Mouse (Mus musculus) kidney, adult 2 months (tissue): ENCODE data around the gene Flnc. TPM values are rescaled to one million over a fixed set of nuclear protein-coding genes. Genes with fewer than 3 reads are reported as not detected.

ENCODE experiments used
- DNase-seq: peaks from one replicate; pipeline ENCODE4 v3.0.0; 2021
- H3K27ac ChIP-seq: fragments of 200-500 bp; 2 replicates; pipeline ENCODE4 v1.5.1; 2012; ENCODE audit warnings: low read depth, low read length, control low read depth, inconsistent platforms; ENCODE audit not compliant: insufficient read depth
- H3K27me3 ChIP-seq: fragments of 200-500 bp; replicated peaks from 2 replicates; pipeline ENCODE4 v1.6.1; 2012; ENCODE audit warnings: mild to moderate bottlenecking, moderate library complexity, low read length, inconsistent platforms; ENCODE audit not compliant: control insufficient read depth, insufficient read depth
- H3K36me3 ChIP-seq: fragments of 200-500 bp; 2 replicates; pipeline ENCODE4 v1.6.1; 2012; ENCODE audit warnings: mild to moderate bottlenecking, moderate library complexity, low read length, inconsistent platforms; ENCODE audit not compliant: control insufficient read depth, insufficient read depth
- H3K4me1 ChIP-seq: fragments of 200-500 bp; 2 replicates; pipeline ENCODE4 v1.6.1; 2011; ENCODE audit warnings: low read length; ENCODE audit not compliant: control insufficient read depth, insufficient read depth
- H3K4me3 ChIP-seq: fragments of 200-500 bp; 2 replicates; pipeline ENCODE4 v1.5.1; 2011; ENCODE audit warnings: mild to moderate bottlenecking, low read depth, low read length, control low read depth; ENCODE audit not compliant: insufficient read depth
- CTCF ChIP-seq: fragments of 200-500 bp; conservative IDR thresholded peaks from 2 replicates; pipeline ENCODE4 v1.5.1; 2011; ENCODE audit warnings: low read depth, mild to moderate bottlenecking, control low read depth, low read length, moderate library complexity, mixed read lengths; ENCODE audit not compliant: insufficient read depth, insufficient read length
- POLR2A ChIP-seq: fragments of 200-500 bp; IDR thresholded peaks from one replicate; pipeline ENCODE4 v1.6.1; 2011; ENCODE audit warnings: low read depth, low read length, control low read depth
- WGBS: fragments of 180-500 bp; shearing (Covaris S2); methylation state at CpG from one replicate; pipeline ENCODE4 v1.1.7; 2018; 5-methylcytosine and 5-hydroxymethylcytosine counted together
- polyA plus RNA-seq: library from polyadenylated mRNA; depleted of rRNA; stranded (reverse); fragments of >200 nt; gene quantifications from 2 replicates; pipeline ENCODE4 v1.2.3, GENCODE M21; 2012

The Flnc gene
- polyA plus RNA-seq, 1 experiment, result 2.6 TPM

DNA sequence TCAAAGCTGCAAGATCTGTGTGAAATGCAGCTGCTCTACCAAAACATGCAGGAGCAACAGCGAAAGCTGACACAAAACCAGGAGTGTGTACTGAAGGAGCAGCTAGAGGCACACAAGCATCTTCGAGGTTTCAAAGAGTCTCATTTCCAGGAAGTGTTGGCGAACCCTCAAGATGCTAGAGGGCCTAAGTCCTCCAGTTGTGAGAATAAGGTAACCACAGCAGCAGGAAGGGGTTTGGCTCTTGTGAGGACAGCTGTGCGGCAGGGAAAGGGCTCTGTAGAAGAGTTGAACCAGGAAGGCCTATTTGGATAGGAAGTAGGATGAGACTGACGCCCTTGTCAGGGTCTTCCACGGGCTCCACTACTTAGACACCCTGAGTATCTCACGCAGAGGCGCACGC, 17.6 kb upstream of the Flnc start:
- no peak for DNase-seq
- Histone ChIP-seq H3K27me3 (no peaks in the 10 kb centered on the region), H3K36me3 (no peaks in the 10 kb centered on the region), H3K4me1 (no peaks in the 10 kb centered on the region), H3K4me3 (no peak overlapping the region), H3K27ac (no peak overlapping the region)
- 81% methylated on average over 9 of the region's 9 CpGs for WGBS
- TF ChIP-seq CTCF (no peak), POLR2A (no peak)

DNA sequence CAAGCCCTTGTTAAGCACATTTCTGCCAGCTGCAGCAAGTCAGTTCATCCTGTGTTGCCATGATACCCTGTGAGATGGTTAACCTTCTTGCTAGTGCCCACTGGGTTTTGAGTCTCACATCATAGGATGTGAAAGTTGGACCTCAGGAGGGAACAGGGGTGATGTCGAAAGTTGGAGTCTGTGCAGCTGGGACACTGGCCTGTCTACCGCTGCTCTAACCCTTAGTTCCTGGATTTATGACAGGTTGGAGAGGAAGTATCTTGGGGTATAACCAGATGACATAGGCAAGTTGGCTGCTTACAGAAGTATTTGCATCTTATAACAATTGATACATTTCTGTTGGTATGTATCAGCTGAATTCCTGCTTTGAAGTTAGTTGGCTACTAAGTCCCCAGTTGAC, 12.5 kb upstream of the Flnc start:
- Histone ChIP-seq H3K4me1 (no peaks in the 10 kb centered on the region), H3K27ac (no peak overlapping the region), H3K4me3 (no peak overlapping the region), H3K27me3 (no peaks in the 10 kb centered on the region), H3K36me3 (no peaks in the 10 kb centered on the region)
- no peak for TF ChIP-seq CTCF
- TF ChIP-seq POLR2A, result no peak
- DNase-seq, result no peak
- 79% methylated on average over 2 of the region's 2 CpGs for WGBS

DNA sequence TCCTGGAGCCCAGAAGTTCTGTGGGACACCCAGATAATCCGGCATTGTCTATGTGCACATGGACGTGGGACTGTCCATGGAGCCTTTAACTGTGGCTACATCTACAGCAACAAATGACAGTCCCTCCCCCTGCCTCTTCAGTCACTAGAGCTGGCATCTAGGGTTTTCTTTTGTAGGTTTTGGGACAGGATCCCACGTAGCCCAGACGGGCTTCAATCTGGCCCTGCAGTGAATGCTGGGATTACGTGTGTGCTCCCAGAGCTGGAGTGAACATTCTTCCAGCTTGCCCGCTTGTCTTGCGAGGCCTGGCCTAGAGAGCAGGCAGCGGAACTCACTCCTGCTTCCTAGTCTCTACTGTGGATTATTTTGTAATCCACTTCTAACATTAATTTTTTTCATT, 7.9 kb upstream of the Flnc start:
- TF ChIP-seq POLR2A, result no peak
- no peak for DNase-seq
- H3K4me1 ChIP-seq, result no peaks in the 10 kb centered on the region
- 94% methylated on average over 8 of the region's 8 CpGs for WGBS
- H3K27me3 ChIP-seq, result no peaks in the 10 kb centered on the region
- no peaks in the 10 kb centered on the region for H3K36me3 ChIP-seq
- H3K27ac ChIP-seq, result no peak overlapping the region
- H3K4me3 ChIP-seq, result no peak overlapping the region

DNA sequence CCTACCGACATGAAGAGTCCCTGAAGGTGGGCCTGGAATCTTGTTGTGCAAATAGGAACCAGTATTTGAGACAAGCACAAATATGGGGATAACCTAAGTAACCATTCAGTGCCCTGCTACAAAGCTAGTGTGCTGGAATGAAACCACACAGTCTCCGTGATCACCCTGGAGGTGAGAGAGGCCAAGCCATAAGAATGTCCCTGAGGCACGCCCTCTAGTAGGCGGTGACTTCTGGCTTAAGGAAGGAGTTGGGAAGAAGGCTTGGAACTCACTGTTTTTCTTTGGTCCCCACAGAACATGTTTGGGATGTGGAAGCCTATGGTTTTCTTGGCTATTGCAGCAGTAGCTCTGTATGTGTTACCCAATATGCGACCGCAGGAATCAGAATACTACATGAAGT, 6.7 kb upstream of the Flnc start:
- no peak overlapping the region for H3K27ac ChIP-seq
- 79% methylated on average over 6 of the region's 6 CpGs for WGBS
- no peak for DNase-seq

DNA sequence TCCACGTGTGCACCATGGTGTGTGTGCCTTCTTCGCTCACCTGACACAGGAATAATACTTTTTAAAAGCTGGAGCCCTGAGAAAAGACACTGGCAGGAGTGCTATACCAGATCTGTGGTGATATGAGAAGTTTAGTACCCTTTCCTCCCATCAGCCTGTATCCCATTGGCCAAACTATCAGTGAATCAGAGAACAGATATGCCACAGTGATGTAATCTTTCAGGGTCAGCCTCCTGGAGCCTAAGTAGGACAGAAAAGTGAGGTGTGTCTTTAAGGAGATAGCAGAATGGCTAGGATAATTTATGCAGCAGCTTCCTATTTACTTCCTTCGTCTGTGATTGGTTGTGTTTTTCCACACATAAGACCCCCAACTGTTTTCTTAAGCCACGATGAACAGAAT, 4.9 kb upstream of the Flnc start:
- Histone ChIP-seq H3K4me3 (no peak overlapping the region), H3K27me3 (peaks cover 4% of the 10 kb centered on the region), H3K36me3 (no peaks in the 10 kb centered on the region), H3K27ac (no peak overlapping the region), H3K4me1 (no peaks in the 10 kb centered on the region)
- 61% methylated on average over 4 of the region's 4 CpGs for WGBS
- DNase-seq, result no peak
- TF ChIP-seq POLR2A, result no peak
- no peak for TF ChIP-seq CTCF

More for the DNA sequence above, 6.7 kb upstream of the Flnc start:
- TF ChIP-seq CTCF (no peak), POLR2A (no peak)
- no peaks in the 10 kb centered on the region for H3K27me3 ChIP-seq
- H3K4me1 ChIP-seq, result no peaks in the 10 kb centered on the region
- no peak overlapping the region for H3K4me3 ChIP-seq
- no peaks in the 10 kb centered on the region for H3K36me3 ChIP-seq

DNA sequence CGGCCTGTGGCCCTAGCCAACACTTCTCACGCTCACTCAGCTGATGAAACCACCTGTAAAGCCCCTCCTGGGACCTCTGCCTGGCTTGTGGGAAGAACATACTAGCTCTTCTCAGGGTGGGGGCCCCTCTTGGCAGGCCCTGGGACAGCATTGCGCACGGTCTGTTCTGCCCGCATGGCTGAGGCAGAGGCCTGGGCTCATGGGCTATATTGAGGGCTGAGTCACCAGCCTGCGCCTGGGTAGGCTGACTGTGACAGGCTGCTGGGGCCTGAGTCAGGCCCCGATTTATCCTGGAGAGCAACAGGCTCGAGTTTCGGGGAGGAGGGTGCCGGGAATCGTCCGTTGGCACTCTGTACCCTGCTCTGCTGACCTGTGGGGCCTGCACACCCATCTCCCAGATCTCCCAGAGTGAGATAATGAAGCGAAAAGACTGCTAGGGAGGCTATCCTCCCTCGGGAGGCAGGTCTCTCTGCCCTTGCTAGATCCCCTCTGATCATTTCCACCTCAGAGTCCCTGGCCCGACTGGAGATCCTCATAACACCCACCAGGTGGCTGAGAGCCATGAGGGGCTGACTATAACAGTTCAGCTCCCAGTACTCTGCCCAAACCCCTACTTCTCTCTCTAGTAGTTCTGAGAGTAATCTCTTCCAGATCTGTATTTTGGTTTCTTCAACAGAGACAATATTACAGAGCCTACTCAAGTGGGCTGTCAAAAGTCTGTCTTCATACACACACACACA, 2.2 kb upstream of the Flnc start:
- no peak for DNase-seq
- Histone ChIP-seq H3K36me3 (no peaks in the 10 kb centered on the region), H3K27ac (no peak overlapping the region), H3K4me1 (no peaks in the 10 kb centered on the region), H3K27me3 (peaks cover 5% of the 10 kb centered on the region), H3K4me3 (no peak overlapping the region)
- TF ChIP-seq POLR2A (no peak), CTCF (no peak)
- WGBS, result 73% methylated on average over 15 of the region's 15 CpGs

DNA sequence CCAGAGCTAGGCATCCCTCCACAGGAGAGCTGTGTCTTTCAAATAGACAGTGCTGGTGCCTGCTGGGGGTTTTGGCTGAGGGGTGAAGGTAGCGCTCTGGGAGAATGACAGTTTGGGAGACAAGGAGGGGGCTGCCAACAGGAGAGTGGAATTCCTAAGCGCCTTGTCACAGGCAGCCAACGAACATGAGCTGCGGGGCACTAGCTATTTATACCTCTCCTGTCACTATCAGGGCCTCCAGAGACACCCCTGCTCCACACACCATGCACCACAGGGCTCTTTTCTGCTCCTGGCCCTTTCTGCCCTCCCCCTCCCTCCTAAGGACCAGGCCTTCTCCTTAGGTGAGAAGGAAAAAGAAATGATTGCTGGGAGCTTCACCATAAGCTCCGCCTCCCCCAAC, 1.6 kb upstream of the Flnc start:
- H3K27ac ChIP-seq, result no peak overlapping the region
- H3K4me3 ChIP-seq, result no peak overlapping the region

More for the DNA sequence above, 1.6 kb upstream of the Flnc start:
- no peaks in the 10 kb centered on the region for H3K4me1 ChIP-seq
- H3K27me3 ChIP-seq, result peaks cover 5% of the 10 kb centered on the region
- TF ChIP-seq CTCF, result no peak
- TF ChIP-seq POLR2A, result no peak
- DNase-seq, result no peak
- no peaks in the 10 kb centered on the region for H3K36me3 ChIP-seq
- 70% methylated on average over 5 of the region's 5 CpGs for WGBS
